Mouse (Mus musculus): Measurements from ENCODE around the gene Rnf40.

GRCm38 (mm10) chr7:127617962-127618361 is 29.4 kb downstream of the Rnf40 start:
- TF ChIP-seq CTCF (IDR thresholded peaks at IDR 0.05; ENCODE audit: insufficient read depth, low read depth, low read length) (no peak), POLR2A (IDR thresholded peaks at IDR 0.05; ENCODE audit: insufficient read depth, low read depth, low read length) (no peak)

All from olfactory bulb, adult 2 months (tissue).